Mouse (Mus musculus) midbrain, embryonic 16.5 days (tissue): ENCODE results near the gene Gpr89. TPM values are rescaled to one million over a fixed set of nuclear protein-coding genes. Genes with fewer than 3 reads are reported as not detected.

Source experiments
- ATAC-seq: fragments of 200-750 bp; cut with Nextera tagmentation; 2 replicates; pipeline ENCODE4 v1.8.0; 2017; ENCODE audit warnings: moderate TSS enrichment
- H3K27ac ChIP-seq: fragments of 300-500 bp; sonication (generic); 2 replicates; pipeline ENCODE4 v1.5.1; 2014; ENCODE audit warnings: mild to moderate bottlenecking, low read length, mixed read lengths
- H3K27me3 ChIP-seq: fragments of 300-500 bp; sonication (generic); 2 replicates; pipeline ENCODE4 v1.6.1; 2014; ENCODE audit warnings: low read depth, low read length, mixed read lengths; ENCODE audit not compliant: control insufficient read depth, insufficient read depth
- H3K36me3 ChIP-seq: fragments of 300-500 bp; sonication (generic); 2 replicates; pipeline ENCODE4 v1.6.1; 2014; ENCODE audit warnings: mild to moderate bottlenecking, low read length, moderate library complexity, mixed read lengths; ENCODE audit not compliant: control insufficient read depth, insufficient read depth
- H3K4me1 ChIP-seq: fragments of 300-500 bp; sonication (generic); 2 replicates; pipeline ENCODE4 v1.6.1; 2014; ENCODE audit warnings: mild to moderate bottlenecking, low read length, mixed read lengths; ENCODE audit not compliant: control insufficient read depth, insufficient read depth
- H3K4me2 ChIP-seq: fragments of 300-500 bp; sonication (generic); 2 replicates; pipeline ENCODE4 v1.6.1; 2014; ENCODE audit warnings: mild to moderate bottlenecking, low read length, mixed read lengths
- H3K4me3 ChIP-seq: fragments of 300-500 bp; sonication (generic); 2 replicates; pipeline ENCODE4 v1.5.1; 2014; ENCODE audit warnings: low read depth, mild to moderate bottlenecking, low read length, moderate library complexity, mixed read lengths
- H3K9ac ChIP-seq: fragments of 300-500 bp; sonication (generic); 2 replicates; pipeline ENCODE4 v1.6.1; 2014; ENCODE audit warnings: low read depth, low read length, mixed read lengths
- H3K9me3 ChIP-seq: fragments of 300-500 bp; sonication (generic); replicated peaks from 2 replicates; pipeline ENCODE4 v1.6.1; 2014; ENCODE audit warnings: mild to moderate bottlenecking, low read length, mixed read lengths; ENCODE audit not compliant: control insufficient read depth, poor library complexity, severe bottlenecking
- WGBS: fragments of 180-500 bp; shearing (Covaris S2); extraction: QIAGEN DNeasy Blood & Tissue Kit; methylation state at CpG from one replicate; pipeline ENCODE4 v1.1.7; 2014; 5-methylcytosine and 5-hydroxymethylcytosine counted together
- polyA plus RNA-seq: library from polyadenylated mRNA; unstranded; fragments of >200 nt; fragmentation: Nextera tagmentation; extraction: Ambion mirVana; gene quantifications from 2 replicates; pipeline ENCODE4 v1.2.1, GENCODE M21; 2015

Gpr89 gene
- polyA plus RNA-seq, 1 experiment from 2014 or later: 36.3 TPM

GRCm38 (mm10) chr3:96854376-96854775 is 50.8 kb downstream of the Gpr89 start:
- Histone ChIP-seq H3K4me2 (no peak overlapping the region), H3K27ac (no peak overlapping the region), H3K4me1 (no peaks in the 10 kb centered on the region), H3K27me3 (no peaks in the 10 kb centered on the region), H3K36me3 (no peaks in the 10 kb centered on the region), H3K9ac (no peak overlapping the region), H3K9me3 (no peaks in the 10 kb centered on the region), H3K4me3 (no peak overlapping the region)
- 91% methylated on average over 4 of the region's 4 CpGs for WGBS
- no peak for ATAC-seq

GRCm38 (mm10) chr3:96852561-96852960 is 52.6 kb downstream of the Gpr89 start:
- Histone ChIP-seq H3K4me2 (no peak overlapping the region), H3K36me3 (no peaks in the 10 kb centered on the region), H3K4me3 (no peak overlapping the region), H3K27ac (no peak overlapping the region), H3K9ac (no peak overlapping the region), H3K4me1 (no peaks in the 10 kb centered on the region), H3K27me3 (no peaks in the 10 kb centered on the region), H3K9me3 (no peaks in the 10 kb centered on the region)
- no peak for ATAC-seq
- WGBS: 80% methylated on average over 6 of the region's 6 CpGs

- 96% methylated on average over 2 of the region's 2 CpGs for WGBS
- Histone ChIP-seq H3K4me1 (no peaks in the 10 kb centered on the region), H3K27ac (no peak overlapping the region), H3K4me2 (no peak overlapping the region), H3K27me3 (no peaks in the 10 kb centered on the region), H3K36me3 (no peaks in the 10 kb centered on the region), H3K9ac (no peak overlapping the region), H3K4me3 (no peak overlapping the region), H3K9me3 (no peaks in the 10 kb centered on the region)
- ATAC-seq: no peak
Measured at GRCm38 (mm10) chr3:96849168-96849727, 55.9 kb downstream of the Gpr89 start.

- 84% methylated on average over 7 of the region's 8 CpGs for WGBS
- no peak for ATAC-seq
- Histone ChIP-seq H3K9ac (no peak overlapping the region), H3K4me3 (no peak overlapping the region), H3K27ac (no peak overlapping the region), H3K27me3 (no peaks in the 10 kb centered on the region), H3K9me3 (no peaks in the 10 kb centered on the region), H3K4me1 (no peaks in the 10 kb centered on the region), H3K36me3 (no peaks in the 10 kb centered on the region), H3K4me2 (no peak overlapping the region)
Measured at GRCm38 (mm10) chr3:96848470-96848869, 56.7 kb downstream of the Gpr89 start.

- no peaks in the 10 kb centered on the region for H3K27me3 ChIP-seq
- no peak overlapping the region for H3K9ac ChIP-seq
- no peaks in the 10 kb centered on the region for H3K9me3 ChIP-seq
- no peak overlapping the region for H3K4me2 ChIP-seq
- H3K4me1 ChIP-seq: no peaks in the 10 kb centered on the region
- 40% methylated on average over 6 of the region's 6 CpGs for WGBS
- H3K4me3 ChIP-seq: no peak overlapping the region
- H3K36me3 ChIP-seq: no peaks in the 10 kb centered on the region
- H3K27ac ChIP-seq: no peak overlapping the region
- ATAC-seq: no peak
Measured at GRCm38 (mm10) chr3:96847661-96848060, 57.5 kb downstream of the Gpr89 start.

GRCm38 (mm10) chr3:96846985-96847384 is 58.2 kb downstream of the Gpr89 start:
- Histone ChIP-seq H3K9me3 (no peaks in the 10 kb centered on the region), H3K36me3 (no peaks in the 10 kb centered on the region), H3K4me1 (no peaks in the 10 kb centered on the region), H3K4me2 (no peak overlapping the region), H3K9ac (no peak overlapping the region), H3K4me3 (no peak overlapping the region), H3K27ac (no peak overlapping the region), H3K27me3 (no peaks in the 10 kb centered on the region)
- 91% methylated on average over 12 of the region's 12 CpGs for WGBS
- no peak for ATAC-seq

- no peak overlapping the region for H3K27ac ChIP-seq
- H3K9me3 ChIP-seq: no peaks in the 10 kb centered on the region
- no peaks in the 10 kb centered on the region for H3K27me3 ChIP-seq
- H3K9ac ChIP-seq: no peak overlapping the region
- no peak for ATAC-seq
- H3K4me2 ChIP-seq: no peak overlapping the region
- 83% methylated on average over 9 of the region's 9 CpGs for WGBS
- H3K4me3 ChIP-seq: no peak overlapping the region
- H3K4me1 ChIP-seq: no peaks in the 10 kb centered on the region
- no peaks in the 10 kb centered on the region for H3K36me3 ChIP-seq
Measured at GRCm38 (mm10) chr3:96845806-96846205, 59.3 kb downstream of the Gpr89 start.

- no peaks in the 10 kb centered on the region for H3K36me3 ChIP-seq
- no peak overlapping the region for H3K4me3 ChIP-seq
- H3K4me2 ChIP-seq: no peak overlapping the region
- ATAC-seq: no peak
- no peaks in the 10 kb centered on the region for H3K27me3 ChIP-seq
- 94% methylated on average over 6 of the region's 6 CpGs for WGBS
- no peak overlapping the region for H3K9ac ChIP-seq
- no peak overlapping the region for H3K27ac ChIP-seq
- H3K9me3 ChIP-seq: no peaks in the 10 kb centered on the region
- H3K4me1 ChIP-seq: no peaks in the 10 kb centered on the region
Measured at GRCm38 (mm10) chr3:96845191-96845590, 60.0 kb downstream of the Gpr89 start.

GRCm38 (mm10) chr3:96838996-96839645 is 66.0 kb downstream of the Gpr89 start:
- Histone ChIP-seq H3K27me3 (no peaks in the 10 kb centered on the region), H3K36me3 (no peaks in the 10 kb centered on the region), H3K9ac (no peak overlapping the region), H3K27ac (no peak overlapping the region), H3K9me3 (no peaks in the 10 kb centered on the region), H3K4me2 (no peak overlapping the region), H3K4me3 (no peak overlapping the region), H3K4me1 (no peaks in the 10 kb centered on the region)
- no peak for ATAC-seq
- 86% methylated on average over 7 of the region's 7 CpGs for WGBS
